Mouse (Mus musculus) heart, embryonic 12.5 days (tissue): ENCODE results near the gene Zfp777. TPM values are rescaled to one million over a fixed set of nuclear protein-coding genes. Genes with fewer than 3 reads are reported as not detected.

Experiments
- ATAC-seq: fragments of 200-750 bp; cut with Nextera tagmentation; 2 replicates; pipeline ENCODE4 v1.8.0; 2017; ENCODE audit warnings: moderate TSS enrichment, moderate library complexity; ENCODE audit not compliant: insufficient number of reproducible peaks, low FRiP score
- H3K27ac ChIP-seq: fragments of 300-500 bp; sonication (generic); 2 replicates; pipeline ENCODE4 v1.5.1; 2016; ENCODE audit warnings: mild to moderate bottlenecking, moderate library complexity; ENCODE audit not compliant: poor library complexity, severe bottlenecking
- H3K27me3 ChIP-seq: fragments of 300-500 bp; sonication (generic); replicated peaks from 2 replicates; pipeline ENCODE4 v1.6.1; 2016; ENCODE audit warnings: mild to moderate bottlenecking, moderate library complexity
- H3K36me3 ChIP-seq: fragments of 300-500 bp; sonication (generic); 2 replicates; pipeline ENCODE4 v1.6.1; 2016; ENCODE audit warnings: mild to moderate bottlenecking, moderate library complexity
- H3K4me1 ChIP-seq: fragments of 300-500 bp; sonication (generic); replicated peaks from 2 replicates; pipeline ENCODE4 v1.6.1; 2016; ENCODE audit warnings: mild to moderate bottlenecking
- H3K4me2 ChIP-seq: fragments of 300-500 bp; sonication (generic); 2 replicates; pipeline ENCODE4 v1.6.1; 2016; ENCODE audit warnings: mild to moderate bottlenecking, moderate library complexity
- H3K4me3 ChIP-seq: fragments of 300-500 bp; sonication (generic); 2 replicates; pipeline ENCODE4 v1.5.1; 2016; ENCODE audit warnings: mild to moderate bottlenecking
- H3K9ac ChIP-seq: fragments of 300-500 bp; sonication (generic); 2 replicates; pipeline ENCODE4 v1.6.1; 2016; ENCODE audit warnings: mild to moderate bottlenecking, moderate library complexity
- H3K9me3 ChIP-seq: fragments of 300-500 bp; sonication (generic); replicated peaks from 2 replicates; pipeline ENCODE4 v1.6.1; 2016; ENCODE audit warnings: mild to moderate bottlenecking, moderate library complexity
- WGBS: fragments of 180-500 bp; shearing (Covaris S2); methylation state at CpG from one replicate; pipeline ENCODE4 v1.1.7; 2016; 5-methylcytosine and 5-hydroxymethylcytosine counted together
- microRNA-seq: library from miRNA; unstranded; fragments of <30 nt; microRNA quantifications from one replicate; pipeline ENCODE4, GENCODE M21; 2017
- polyA plus RNA-seq: library from polyadenylated mRNA; unstranded; fragments of >200 nt; fragmentation: Nextera tagmentation; extraction: Ambion mirVana; gene quantifications from 2 replicates; pipeline ENCODE4 v1.2.1, GENCODE M21; 2016

Gene Zfp777
- polyA plus RNA-seq, 1 experiment from 2014 or later: 4.9 TPM

DNA sequence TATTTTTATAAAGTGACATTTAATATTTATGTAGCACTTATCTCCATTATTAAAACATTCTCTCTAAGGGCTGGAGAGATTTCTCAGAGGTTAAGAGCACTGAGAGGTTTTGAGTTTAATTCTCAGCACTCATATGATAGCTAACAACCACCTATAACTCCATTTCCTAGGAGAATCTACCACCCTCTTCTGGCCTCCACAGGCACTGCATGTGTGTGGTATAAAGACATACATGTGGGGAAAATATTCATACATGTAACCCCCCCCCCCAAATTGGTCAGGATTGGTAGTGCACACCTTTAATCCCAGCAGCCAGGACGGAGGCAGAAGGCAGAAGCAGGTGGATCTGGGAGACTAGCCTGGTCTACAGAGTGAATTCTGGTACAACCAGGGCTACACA lies 74.1 kb downstream of the Zfp777 start:
- Histone ChIP-seq H3K4me2 (no peak overlapping the region), H3K27me3 (peaks cover 58% of the 10 kb centered on the region), H3K36me3 (no peaks in the 10 kb centered on the region), H3K9ac (no peak overlapping the region), H3K27ac (no peak overlapping the region), H3K9me3 (peaks cover 6% of the 10 kb centered on the region; the same call in 1 of the 2 replicates), H3K4me3 (no peak overlapping the region), H3K4me1 (no peaks in the 10 kb centered on the region)
- 75% methylated on average over 1 of the region's 1 CpGs for WGBS
- no peak for ATAC-seq

Small RNAs within 50 kb of the gene (microRNA-seq; reads per million reads assigned to microRNA genes)
- not detected for gene Gm24563

Other genes starting within 250 kb of the Zfp777 start
- 209 and 219 TPM in 2 replicates for gene Pdia4, start 235.5 kb downstream of the Zfp777 start, polyA plus RNA-seq
- 1.3 and 1.6 TPM in 2 replicates for gene Zfp786, start 218.0 kb downstream of the Zfp777 start, polyA plus RNA-seq
- gene Zfp398, start 213.2 kb downstream of the Zfp777 start, polyA plus RNA-seq: 3.7 and 4.7 TPM in 2 replicates
- gene Zfp282, start 171.7 kb downstream of the Zfp777 start, polyA plus RNA-seq: 10.3 and 10.8 TPM in 2 replicates
- 9.1 and 10.4 TPM in 2 replicates for gene Zfp212, start 128.4 kb downstream of the Zfp777 start, polyA plus RNA-seq
- 2.8 and 3.1 TPM in 2 replicates for gene Zfp956, start 95.5 kb downstream of the Zfp777 start, polyA plus RNA-seq
- gene Zfp746, start 37.7 kb upstream of the Zfp777 start, polyA plus RNA-seq: 12.8 and 15.3 TPM in 2 replicates